Mouse (Mus musculus) T-cell, adult 2 months (primary cell): Measurements from ENCODE around the gene Phf2.
A peak's percentile ranks its signal among the peaks of the same experiment; 100 is the strongest.
"Not testable (repeated sequence)": the region's sequence is repeated elsewhere in the genome, so short reads cannot be mapped to it uniquely, and the experiment has no call there.

ENCODE experiments used
- DNase-seq: peaks from one replicate; pipeline ENCODE4 v3.0.0; 2022; ENCODE audit warnings: low spot score

Phf2 gene

DNA sequence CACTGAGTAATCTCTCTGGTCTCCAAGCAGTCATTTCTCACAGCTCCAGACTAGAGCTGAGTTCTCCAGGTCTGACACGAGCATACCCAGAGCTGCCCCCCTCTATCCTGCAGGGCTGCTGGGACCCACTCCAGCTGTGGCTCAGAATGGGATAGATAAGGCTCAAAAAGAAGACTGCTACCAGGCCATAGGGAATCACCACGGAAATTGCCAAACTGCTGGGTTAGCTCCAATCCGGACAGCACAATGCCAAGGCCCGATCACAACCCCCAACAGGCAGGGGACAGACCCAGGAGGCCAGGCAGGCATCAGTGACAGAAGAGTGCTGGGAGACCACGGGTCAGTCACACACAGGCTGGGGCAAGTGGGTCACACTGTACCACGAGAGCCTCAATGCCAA, 12.9 kb downstream of the Phf2 start:
- no peak for DNase-seq

DNA sequence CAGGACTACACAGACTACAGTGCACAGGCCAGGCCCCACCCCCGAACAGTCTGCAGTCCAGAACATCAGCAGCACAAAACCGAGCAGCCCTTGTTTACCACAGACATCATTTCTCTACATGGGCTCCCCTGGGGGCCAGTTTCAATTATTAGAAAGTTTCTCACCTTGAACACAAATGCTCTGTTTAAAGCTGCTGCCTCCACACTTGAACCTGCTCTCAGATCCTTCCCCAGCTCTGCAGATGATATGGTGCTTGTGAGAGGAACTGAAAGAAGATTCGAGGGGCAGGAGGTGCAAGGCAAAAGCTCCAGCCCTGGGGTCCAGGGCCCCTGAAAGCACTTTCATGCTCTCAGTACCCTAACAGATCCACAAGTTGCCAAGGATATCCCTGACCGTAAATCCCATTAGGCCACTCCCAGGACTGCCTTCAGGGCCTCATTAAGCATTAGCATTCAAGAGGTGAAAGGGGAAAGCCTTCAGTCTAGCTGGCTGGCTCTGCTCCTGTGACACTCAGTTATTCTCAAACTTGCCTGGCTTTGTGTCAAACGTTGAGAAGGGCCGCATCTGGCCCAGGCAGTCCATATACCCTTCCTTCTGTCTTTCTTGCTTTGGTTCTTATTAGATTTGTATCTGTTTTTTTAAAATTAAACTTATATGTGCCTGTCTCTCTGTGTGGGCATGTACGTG, 13.5 kb downstream of the Phf2 start:
- no peak for DNase-seq

DNA sequence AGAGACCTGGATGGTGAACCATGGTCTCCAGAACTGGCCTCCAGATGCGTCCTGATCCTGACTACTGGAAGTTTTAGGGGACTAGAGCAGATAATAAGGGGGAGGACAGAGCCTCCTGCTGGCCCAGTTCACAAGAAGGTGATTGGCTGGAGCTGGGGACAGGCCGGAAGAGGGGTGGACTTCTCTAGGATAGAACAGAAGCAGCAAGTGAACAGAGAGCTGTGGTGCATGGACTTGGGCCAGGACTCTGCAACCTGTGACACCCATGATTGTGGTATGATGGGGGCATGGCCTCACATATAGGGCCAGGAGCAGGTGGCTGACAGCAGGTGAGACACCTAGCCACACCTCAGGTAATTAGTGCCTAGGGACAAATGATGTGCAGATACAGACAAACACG, 17.0 kb downstream of the Phf2 start:
- no peak for DNase-seq

DNA sequence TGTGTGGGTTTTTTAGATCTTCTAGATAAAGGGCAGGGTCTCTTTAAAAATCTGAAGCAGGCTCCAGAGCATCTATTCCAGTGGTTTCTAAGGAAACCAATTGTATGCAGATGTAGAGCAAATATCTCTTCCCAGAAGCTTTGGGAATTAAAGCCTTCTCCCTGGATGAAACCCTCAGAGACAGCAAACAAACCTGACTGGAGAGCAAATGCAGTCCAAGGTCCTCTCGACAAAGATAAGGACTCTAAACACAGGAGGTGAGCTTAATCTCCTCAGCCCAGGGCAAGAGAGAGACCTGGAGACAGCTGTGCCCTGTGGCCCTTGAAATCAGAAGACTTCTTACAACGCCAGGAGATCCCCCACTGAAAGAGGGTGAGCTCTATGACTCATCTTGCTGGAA, 17.4 kb downstream of the Phf2 start:
- DNase-seq = no peak

GRCm38 (mm10) chr13:48852859-48853258, 18.1 kb downstream of the Phf2 start:
- no peak for DNase-seq

GRCm38 (mm10) chr13:48851719-48852118, 19.2 kb downstream of the Phf2 start:
- no peak for DNase-seq

- DNase-seq = no peak
These were observed 20.1 kb downstream of the Phf2 start for GRCm38 (mm10) chr13:48850771-48851170.

DNA sequence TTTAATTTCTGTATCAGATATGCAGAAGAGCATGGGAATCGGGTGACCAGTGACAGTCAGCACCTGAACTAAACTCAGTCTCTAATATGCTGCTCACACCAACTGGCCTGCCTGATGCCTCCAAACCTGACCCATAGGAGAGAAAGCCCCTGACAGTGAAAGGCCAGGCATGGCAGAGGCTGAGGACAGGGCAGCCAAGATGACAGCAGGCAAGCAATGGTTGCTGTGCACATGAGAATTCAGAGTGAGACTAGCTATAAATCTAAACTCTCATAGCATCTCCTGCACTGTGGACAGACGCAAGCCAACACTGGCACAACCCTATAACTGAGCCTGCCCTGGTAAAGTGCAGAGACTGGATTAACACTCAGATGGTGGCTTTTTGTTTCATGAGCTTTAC, 20.6 kb downstream of the Phf2 start:
- no peak for DNase-seq

DNA sequence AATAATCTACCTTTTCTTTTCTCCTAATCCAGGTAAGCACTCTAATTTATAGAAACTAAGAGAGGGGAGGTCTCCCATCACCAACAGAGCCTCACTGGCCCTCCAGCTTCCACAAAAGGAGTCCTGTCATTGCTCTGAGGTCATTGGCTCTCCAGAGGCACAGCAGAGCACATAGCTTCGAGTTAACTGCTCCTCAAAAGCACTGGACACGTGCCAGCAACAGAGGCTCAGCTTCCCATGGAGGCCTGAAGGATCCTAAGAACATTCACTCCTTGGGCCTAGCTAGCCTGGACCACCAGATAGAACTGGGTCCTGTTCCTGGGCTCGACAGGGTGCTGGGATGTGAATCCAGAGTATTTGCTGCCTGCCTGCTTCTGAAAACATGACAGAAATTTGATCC, 21.8 kb downstream of the Phf2 start:
- no peak for DNase-seq

DNA sequence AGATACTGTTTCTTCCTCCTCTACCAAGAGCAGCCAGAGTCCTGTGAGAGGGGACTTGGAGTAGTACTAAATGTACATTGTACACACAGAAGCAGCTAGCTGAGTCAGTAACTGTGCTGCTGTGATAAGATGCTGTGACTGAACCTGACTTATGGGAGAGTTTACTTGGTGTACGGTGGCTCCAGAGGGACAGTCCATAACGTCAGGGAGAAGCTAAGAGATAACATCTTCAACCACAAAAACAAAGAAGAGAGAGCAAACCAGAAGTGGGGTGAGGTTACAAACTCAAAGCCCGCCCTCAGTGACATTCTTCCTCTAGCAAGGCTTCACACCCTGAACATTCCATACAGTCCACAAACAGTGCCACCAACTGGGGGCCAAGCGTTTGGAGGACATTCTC, 25.6 kb downstream of the Phf2 start:
- peak; percentile 74 for DNase-seq

DNA sequence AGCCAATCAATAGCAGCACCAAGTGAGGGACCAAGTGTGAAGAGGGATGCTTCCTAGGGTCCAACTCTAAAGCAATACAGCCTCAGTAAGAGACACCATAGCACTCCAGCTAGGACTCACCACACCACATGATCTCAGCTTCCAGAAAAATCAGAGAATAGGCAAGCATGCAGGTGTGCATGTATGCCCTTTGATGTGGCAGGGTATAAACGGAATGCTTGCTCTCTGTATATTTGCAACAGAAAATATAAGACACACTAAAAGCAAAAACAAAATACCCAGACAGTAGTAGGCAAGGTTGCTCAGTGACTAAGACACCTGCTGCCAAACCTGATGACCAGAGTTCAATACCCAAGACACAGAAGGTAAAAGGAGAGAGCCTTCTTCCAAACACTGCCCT, 27.4 kb downstream of the Phf2 start:
- peak; percentile 27 for DNase-seq

DNA sequence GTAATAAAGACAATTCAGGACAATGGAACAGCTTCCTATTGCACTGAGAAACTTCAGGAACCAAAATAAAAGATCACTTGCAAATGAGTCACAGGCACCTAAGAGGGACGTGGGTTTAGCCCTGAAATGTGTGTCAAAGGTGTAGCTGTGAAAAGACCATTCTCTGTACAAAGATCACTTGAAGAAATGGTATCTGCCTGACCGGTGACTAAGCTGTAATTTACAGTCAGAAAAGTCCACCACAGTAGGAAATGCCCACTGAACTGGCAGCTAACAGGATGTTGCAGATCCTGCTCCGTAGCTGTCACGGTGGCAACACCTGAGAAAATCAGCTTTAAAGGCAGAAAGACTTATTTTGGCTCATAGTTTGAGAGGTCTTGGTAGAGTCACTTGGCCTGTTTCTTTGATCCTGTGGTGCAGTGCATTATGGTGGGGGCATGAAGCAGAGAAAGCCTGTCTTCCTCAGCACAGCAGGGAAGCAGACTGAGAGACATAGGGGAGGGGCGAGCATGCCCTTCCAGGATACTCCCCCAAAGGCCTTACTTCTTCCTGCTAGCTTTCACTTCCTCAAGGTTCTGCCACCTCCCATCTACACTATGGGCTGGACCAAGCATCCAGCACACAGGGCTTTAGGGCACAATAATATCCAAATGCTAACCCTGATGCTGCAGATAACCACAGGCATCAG, 28.9 kb downstream of the Phf2 start:
- DNase-seq = no peak

DNA sequence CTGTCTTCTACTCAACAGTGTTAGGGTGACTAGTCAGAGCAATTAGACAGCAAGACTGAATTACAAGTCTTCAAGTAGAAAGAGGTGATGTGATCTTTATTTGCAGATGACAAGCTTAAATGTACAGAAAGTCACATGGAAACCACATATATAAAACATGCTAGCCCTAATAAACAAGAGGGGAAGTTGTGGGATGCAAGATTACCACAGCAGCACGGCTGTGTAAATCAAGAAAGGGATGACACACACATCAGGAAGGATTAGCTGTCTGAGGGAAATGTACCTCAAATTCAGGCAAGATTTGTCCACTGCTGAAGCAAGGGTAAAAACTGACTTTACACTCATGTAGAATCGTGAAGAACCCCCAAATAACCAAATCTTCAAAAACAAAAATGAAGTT, 32.6 kb downstream of the Phf2 start:
- DNase-seq = no peak

DNA sequence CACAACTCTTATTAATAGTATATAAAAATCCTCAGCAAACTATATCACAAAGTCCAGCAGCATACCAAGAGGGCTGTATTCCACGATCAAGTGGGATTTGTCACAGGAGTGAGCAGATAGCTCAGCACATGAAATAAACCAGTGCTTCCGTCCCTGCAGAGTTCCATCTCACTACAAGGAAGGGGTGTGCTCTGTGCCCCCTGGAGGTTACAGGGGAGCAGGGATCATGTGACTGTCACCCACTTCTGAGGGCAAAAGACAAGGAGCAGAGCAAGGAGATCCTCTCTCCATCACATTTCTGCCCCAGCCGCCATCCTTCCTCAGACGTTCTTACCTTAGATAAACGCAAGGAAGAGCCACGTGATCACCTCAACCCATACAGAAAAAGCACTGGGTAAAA, 33.4 kb downstream of the Phf2 start:
- no peak for DNase-seq

DNA sequence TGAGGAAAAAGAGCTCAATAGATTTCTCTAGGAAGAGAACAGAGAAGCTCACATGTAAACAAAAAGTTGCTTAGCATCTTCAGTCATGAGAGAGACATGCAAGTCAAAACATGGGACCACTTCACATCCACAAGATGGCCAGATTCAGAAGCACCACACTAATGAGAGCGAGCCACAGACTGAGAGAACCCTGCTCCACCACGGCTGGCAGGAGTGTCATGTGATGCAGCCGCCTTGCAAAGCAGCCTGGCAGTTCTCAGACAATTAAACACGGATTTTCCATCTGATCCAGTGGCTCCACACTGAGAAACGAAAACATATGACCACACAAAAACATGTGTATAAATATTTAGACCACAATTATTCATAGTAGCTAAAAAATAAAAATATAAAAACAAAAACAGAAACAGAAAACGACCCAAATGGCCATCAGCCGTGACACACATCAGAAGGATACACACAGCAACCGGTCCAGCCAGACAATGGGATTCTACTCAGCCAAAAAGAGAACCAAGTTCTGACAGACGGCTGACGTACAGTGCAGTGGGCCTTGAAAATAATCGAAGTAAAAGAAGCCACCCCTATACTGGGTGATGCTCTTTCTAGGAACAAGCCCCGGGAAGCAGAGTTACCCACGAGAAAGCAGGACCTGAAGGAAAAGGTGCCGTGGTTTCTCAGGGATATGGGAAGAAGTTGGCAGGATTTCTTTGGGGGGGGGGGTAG, 40.2 kb downstream of the Phf2 start:
- DNase-seq = no peak

GRCm38 (mm10) chr13:48829780-48830179, 41.1 kb downstream of the Phf2 start:
- no peak for DNase-seq

DNA sequence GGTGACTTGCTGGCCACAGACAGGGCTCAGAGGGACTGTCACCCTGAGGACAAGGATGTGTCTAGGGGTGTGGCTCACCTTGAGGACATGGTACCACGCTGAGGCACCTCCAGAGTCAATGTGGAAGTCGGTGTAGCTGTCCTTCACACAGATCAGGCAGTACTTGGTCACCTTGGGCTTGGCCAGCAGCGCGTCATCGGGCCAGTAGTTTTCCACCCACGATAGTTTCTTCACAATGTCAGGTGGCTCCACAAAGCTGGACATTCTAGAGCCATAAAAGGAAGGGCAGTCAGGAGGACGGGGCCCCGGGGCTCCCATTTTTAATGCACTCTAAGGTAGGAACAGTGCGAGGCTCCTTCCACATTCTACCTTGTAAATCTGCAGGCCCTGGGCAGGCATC, 48.0 kb downstream of the Phf2 start:
- no peak for DNase-seq

DNA sequence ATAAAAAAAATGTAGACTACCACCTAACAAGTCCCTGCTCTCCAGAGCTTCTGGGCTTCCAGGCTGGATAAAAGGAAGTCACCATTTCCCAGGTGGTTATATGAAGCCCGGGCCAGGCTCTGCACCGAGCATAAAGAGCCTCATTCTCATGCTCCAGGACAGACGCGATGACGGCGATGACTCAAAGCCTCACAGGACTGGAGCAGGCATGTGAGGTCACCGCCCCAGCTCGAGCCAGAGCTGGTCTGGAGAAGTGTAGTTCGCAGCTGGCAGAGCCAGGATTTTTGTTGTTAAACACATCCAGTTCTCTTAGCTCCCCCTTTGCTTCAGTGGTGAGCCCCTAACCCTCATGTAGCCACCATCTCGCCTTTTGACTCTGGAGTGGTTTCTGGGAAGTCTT, 48.6 kb downstream of the Phf2 start:
- no peak for DNase-seq

GRCm38 (mm10) chr13:48819131-48819530, 51.8 kb downstream of the Phf2 start:
- no peak for DNase-seq

GRCm38 (mm10) chr13:48814406-48814805, 56.5 kb downstream of the Phf2 start:
- DNase-seq = no peak

GRCm38 (mm10) chr13:48810991-48811390, 59.9 kb downstream of the Phf2 start:
- no peak for DNase-seq

- no peak for DNase-seq
These were observed 60.6 kb downstream of the Phf2 start for GRCm38 (mm10) chr13:48810274-48810823.

DNA sequence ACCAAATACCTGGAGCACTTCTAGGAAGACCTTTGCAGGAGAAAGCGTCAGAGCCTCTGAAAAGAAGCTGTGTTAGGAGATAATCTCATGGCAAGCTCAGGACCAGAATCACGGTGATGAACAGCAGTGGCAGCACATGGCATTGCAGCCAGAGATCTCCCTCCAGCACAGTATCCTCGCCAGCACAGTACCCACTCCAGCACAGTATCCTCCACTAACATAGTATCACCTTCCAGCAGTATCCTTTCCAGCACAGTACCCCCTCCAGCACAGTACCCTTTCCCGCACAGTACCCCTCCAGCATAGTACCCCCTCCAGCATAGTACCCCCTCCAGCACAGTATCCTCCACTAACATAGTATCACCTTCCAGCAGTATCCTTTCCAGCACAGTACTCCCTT, 61.3 kb downstream of the Phf2 start:
- not testable (repeated sequence) for DNase-seq
